Mouse (Mus musculus) erythroid progenitor cell, adult 5-6 weeks (primary cell): Measurements from ENCODE around the gene Slc37a4. TPM values are rescaled to one million over a fixed set of nuclear protein-coding genes. Genes with fewer than 3 reads are reported as not detected.
"Not testable (repeated sequence)": the region's sequence is repeated elsewhere in the genome, so short reads cannot be mapped to it uniquely, and the experiment has no call there.

ENCODE experiments used
- ATAC-seq: replicated peaks from 2 replicates; pipeline ENCODE4 v1.8.0; 2016; ENCODE audit warnings: moderate number of reproducible peaks, mild to moderate bottlenecking, moderate TSS enrichment, inconsistent platforms; ENCODE audit not compliant: poor library complexity, low FRiP score, severe bottlenecking
- total RNA-seq, 2 experiments: library from RNA; stranded (forward) in 1 of 2; stranded (reverse) in 1 of 2; fragments of 150-400 nt in 1 of 2; fragments of 186-747, 209-891 nt in 1 of 2; gene quantifications; 2 replicates each; pipeline versions ENCODE4 v1.2.3 to v1.2.4; 2015 to 2017; ENCODE audit warnings: low replicate concordance in 2 of 2

The Slc37a4 gene
- total RNA-seq, 2 experiments from 2014 or later = 5.0 to 16.1 TPM

DNA sequence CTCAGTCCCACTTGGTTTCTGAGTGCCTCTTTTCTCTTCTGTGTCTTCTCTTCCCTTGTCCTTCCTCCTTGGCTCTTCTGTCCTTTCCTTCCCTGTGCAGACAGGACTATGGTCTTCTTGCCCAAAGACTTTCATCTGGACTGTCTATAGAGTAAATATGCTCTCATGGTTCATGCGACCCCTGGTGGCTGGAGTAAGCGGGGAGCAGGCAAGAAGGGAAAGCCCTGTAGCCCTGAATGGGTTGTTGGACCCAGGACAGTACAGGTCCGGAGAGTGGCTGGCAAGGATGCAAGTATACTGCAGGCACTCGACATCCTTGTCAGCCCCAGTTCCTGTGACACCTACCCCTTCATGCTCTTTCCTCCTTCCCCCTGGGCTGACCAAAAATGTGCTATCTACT is 5.2 kb upstream of the Slc37a4 start:
- peak; percentile 72 for ATAC-seq

DNA sequence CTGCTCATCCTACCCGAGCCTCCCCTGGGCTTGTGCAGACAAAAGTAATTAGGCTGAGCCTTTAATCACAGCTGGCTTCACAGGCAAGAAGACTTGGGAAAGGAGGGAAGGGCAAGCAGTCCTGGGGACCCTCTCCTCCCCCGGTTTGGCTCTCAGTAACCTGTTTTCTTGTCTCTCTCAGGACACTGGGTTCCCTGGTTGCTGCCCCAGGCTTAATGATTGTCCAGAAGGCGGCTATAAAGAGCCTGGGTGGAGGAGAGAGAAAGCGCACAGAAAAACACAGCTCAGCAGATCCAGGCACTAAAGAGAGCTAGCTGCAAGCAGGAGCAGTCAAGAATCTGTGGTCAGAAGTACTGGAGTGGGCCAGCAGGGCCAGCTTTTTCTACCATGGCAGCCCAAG is 1.4 kb downstream of the Slc37a4 start:
- ATAC-seq = no peak

DNA sequence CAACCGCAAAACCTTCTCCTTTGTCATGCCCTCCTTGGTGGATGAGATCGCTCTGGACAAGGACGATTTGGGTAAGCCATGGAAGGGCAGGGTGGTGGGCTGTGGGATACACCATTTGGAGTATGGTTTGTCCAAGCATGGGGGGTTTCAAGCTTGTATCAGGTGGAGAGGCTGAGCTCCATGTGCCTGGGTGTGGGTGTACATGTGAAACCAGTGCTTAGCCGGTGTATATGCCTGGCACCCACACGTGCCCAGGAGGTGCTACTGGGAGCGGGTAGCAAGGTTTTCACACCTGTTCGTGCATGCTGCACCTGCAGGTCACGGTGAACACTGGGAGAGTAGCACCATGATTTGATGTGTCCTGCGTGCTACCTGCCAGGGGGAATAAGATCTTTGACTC is 1.9 kb downstream of the Slc37a4 start:
- no peak for ATAC-seq

DNA sequence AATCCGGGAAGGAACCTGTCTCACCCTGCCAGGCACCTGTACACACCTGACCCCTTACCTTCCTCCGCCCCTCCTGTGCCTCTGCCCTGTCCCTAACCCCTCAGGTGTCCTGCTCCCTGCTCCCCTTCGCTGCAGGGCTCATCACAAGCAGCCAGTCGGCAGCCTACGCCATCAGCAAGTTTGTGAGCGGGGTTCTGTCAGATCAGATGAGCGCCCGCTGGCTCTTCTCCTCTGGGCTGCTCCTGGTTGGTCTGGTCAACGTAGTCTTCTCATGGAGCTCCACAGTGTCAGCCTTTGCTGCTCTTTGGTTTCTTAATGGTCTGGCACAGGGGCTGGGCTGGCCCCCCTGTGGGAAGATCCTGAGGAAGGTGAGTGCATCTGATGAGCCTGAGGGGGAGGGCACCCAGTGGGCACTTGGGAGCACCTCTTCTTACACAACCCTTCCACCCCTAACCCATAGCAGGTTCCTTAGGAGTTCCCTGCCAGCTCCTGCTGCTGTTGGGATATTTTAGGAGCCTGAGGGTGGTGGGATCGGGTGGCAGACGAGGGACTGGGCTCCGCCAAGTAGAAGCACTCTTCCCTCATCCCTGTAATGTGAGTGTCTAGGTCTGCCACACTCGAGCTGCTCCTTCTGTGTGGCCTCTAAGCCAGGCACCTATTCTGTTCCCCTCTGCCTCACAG is 2.6 kb downstream of the Slc37a4 start:
- no peak for ATAC-seq

DNA sequence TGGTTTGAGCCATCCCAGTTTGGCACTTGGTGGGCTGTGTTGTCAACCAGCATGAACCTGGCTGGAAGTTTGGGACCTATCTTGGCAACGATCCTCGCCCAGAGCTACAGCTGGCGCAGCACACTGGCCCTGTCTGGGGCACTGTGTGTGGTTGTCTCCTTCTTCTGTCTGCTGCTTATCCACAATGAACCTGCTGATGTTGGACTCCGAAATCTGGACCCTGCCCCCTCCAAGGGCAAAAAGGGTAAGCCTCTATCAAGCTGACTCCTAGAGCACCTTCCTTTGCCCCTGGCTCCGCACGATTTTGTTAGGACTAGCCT is 3.1 kb downstream of the Slc37a4 start:
- no peak for ATAC-seq

DNA sequence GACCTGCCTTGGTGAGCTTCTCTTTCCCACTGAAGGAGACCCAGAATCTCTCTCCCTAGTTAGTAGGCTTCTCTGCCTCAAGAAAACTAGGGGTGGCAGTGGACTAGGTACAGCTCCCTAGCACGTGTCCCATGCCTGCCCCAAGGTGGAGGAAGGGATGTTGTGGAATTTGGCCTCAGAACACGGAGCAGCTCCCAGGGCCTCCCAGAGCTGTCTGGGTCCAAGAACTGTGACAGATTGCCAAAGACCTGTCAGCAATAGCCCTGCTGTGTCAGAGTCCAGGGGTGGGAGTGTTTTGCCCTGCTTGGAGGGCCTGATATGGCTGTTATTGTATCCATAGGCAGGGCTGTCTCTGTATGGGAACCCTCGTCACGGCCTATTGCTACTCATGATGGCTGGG is 4.4 kb downstream of the Slc37a4 start:
- no peak for ATAC-seq

DNA sequence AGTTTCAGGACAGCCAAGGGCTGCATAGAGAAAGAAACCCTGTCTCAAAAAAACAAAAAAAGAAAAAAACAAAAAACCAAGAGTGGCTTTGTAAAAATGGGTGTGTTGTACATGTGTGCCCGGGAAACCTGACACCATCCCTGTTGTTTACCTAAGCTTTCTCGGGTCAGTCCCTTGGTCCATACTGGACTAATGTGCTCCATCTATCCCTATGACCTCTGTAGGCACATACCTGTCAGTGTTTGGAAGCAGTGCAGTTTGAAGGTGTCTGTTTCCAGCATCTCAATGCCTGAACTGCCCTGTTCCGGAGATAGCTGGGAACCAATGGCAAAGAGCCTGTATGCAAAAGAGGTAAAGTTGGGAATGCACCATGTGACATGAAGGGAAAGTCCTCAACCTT is 8.4 kb downstream of the Slc37a4 start:
- ATAC-seq = no peak

DNA sequence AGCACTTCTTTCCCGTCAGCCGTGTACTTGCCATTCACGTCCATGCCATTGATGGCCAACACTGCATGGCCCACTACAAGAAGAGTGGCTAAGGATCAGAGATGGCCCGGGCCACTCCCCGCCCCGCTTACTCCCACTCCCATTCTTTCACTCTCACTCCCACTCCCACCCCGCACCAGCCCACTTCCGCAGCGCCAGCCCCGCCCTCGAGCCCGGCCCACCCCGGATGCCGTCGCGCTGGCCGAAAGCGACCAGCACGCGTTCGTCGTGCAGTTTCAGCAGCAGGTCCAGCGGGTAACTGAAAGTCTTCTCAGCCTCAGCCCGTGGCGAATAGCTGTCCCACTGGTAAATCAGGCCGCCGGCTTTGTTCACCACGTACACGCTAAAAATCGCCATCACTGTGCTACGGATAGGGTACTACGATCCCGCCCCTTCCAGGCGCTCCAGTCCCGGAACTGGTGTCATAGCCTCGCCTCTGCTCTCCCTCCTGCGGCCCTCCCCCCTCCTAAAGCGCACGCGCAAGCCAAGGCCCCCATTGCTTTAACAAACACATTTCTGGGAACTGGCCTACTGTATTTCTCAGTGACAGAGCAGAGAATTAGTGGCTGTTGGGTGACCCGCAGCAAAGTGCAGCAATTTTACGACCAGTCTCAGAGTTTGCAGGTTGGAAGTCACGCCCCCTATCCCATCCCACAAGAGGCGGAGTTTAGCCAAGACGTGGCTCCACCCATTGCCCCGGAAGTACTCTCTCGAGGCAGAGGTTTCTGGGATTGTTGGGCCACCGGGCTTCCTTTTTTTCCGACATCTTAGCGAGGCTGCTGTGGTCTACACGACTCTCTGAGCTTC is 10.5 kb downstream of the Slc37a4 start, which contains the start of the genes Rps25 and Trappc4:
Rps25 (plus strand) TSS at position 234 of the 846 bp plus-strand sequence.
Trappc4 (minus strand) TSS at position 695 of the 846 bp plus-strand sequence.
- ATAC-seq = peak; percentile 97

DNA sequence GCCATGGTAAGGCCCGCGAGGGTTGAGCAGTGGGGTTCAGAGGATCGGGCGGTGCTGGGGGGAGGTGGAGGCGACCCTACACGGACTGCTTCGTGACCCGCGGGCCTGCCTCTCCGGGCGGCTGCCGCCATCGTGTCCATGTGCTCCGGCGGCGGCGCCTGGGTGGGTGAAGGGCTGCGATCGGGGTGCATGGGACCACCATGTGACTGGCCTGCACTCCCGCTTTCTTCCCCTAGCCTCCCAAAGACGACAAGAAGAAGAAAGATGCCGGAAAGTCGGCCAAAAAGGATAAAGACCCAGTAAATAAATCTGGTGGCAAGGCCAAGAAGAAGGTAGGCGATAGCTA is 11.1 kb downstream of the Slc37a4 start:
- peak; percentile 48 for ATAC-seq

DNA sequence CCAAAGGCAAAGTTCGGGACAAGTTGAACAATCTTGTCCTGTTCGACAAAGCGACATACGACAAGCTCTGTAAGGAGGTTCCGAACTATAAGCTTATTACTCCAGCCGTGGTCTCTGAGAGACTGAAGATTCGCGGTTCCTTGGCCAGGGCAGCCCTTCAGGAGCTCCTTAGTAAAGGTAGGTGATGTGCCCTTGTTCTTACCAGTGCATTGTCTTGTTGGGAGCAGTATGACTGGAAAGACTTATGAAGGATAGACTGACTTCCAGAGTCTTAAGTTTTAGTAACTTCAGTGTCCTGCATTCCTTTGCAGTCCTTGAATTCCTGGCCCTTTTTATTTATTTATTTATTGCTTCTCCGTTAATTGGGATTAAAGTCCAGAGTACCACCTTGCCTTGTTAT is 12.0 kb downstream of the Slc37a4 start:
- ATAC-seq = not testable (repeated sequence)

DNA sequence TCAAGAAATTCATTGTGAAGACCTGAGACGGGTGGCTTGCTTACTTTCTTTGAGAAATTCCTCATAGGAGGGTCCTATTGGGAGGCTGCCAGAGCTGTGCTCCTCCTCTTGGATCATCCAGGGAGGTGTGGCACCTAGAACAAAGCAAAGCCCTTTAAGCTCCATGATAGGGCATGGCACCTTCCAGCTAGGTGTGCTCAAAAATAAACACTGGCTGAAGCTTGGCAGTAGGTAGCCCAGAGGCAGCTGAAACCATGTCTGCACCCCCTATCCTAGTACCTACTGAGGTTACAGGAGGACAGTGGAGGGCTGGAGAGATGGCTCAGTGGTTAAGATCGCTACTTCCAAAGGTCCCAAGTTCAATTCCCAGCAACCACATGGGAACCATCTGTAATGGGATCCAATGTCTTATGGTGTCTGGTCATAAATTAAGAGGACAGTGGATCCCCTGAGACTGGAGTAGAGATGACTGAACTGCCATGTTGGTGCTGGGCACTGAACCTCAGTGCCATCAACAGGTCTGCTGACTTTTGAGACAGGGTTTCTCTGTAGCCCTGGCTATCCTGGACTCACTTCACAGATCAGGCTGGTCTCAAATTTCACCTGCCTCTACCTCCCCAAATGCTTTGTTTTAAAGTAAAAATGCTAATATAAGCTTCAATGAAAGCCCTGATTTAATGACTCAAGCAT is 14.1 kb downstream of the Slc37a4 start:
- ATAC-seq = no peak

DNA sequence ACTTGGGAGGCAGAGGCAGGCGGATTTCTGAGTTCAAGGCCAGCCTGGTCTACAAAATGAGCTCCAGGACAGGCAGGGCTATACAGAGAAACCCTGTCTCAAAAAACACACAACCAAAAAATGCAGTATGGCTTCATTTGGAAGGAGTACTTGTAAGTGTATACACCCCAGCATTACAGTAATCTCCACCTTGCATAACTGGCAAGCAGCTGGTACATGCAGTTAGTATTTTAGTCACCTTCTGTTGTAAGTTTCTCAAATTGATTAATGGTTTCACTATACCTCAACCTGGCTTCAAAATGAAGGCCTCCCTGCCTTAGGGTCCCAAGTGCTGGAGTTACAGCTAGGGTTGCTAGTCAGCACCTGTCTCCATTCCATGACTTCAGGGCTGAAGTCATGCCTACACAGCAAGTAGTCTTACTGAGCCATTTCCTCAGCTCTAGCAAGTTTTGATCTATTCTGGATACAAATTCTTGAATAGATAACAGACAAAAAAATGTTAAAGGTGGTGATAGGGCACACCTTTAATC is 15.0 kb downstream of the Slc37a4 start:
- no peak for ATAC-seq

DNA sequence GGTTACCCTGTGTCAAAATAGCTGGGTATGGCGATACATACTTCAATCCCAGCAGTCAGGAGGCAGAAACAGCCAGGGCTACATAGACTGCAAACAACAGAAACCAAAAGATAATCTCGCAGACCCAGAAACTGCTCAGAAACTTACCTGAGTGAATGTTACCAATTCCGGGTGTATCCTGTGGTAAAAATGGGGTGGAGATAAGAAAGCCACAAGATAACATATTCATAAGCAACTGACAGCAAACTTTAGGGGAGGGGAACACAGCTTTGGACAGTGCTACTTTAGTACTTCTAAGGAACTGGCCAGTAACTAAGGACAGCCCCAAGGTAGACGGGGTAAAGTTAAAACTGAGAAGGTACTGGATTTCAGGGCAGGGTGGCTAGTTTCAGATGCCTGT is 15.7 kb downstream of the Slc37a4 start:
- no peak for ATAC-seq

DNA sequence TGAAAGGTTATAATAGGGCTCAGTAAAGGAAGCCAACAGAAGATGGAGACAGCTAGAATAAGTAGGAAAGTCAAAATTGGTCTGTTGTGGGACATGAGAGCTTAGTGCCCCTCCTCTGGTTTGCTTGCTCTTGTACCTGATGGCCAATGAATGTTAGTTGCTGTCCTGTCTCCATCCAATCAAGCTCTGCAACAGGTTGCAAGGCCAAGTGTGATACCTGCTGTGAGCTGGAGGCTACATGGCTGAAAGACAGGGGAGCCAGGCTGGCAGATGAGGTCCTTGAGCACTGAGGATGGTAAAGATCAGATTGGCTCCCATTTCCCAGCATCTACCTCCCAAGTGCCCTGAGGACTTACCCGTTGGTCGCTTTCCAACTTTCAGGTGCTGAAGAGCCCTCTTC is 16.1 kb downstream of the Slc37a4 start:
- ATAC-seq = no peak

DNA sequence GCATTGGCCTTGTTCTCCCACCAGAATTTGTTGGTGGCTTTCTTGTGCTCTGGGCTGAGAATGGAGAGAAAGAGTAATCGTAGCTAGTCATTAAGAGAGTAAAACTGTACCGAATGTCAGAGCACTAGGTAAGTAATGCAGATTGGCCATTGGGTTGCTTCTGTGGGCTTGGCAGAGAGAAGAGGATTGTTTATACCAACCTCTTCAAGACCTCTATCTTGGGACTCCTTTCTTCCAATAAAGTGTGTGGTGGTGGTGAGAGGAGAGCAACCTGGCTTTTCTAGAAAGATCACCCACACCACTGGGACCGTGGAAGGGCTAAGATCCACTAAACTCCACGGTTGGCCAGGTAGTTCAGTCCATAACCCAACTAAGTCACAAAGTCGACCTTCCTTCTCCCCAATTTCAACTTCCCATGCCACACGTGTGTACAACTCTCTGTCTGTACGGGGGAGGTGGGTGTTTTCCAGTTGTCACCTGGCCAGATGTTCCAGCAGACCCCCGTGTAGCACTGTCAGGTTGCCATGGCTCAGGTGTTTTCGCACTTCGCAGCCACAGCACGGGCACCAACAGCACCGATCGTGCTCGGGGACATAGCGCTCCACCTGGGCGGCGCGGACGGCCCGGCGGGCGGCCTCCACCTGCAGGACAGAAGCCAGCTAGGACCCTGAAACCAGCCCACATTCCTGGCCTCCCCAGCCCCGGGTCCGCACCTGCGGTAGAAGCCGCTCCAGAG is 20.7 kb downstream of the Slc37a4 start:
- peak; percentile 72 for ATAC-seq

DNA sequence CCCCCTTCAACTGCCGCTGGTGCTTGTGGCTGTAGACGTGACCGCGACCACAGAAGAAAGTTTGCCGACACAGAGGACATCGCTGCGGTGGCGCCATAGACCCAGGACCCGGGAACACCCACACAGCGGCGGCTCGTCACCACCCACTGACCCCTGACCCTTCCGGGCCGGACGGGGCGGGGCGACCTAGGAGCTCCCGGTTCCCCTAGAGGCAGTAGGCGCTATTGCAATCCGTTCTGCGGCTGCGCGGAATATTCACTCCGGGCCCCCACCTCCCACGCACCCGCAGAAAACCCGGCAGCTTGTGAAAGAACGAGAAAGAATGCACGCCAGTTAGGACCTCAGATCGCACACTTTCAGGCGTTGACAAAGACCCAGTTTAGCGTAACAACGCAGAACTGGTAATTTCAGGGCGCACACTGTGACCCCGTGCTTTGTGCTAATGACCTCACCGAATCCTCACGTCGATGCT is 21.3 kb downstream of the Slc37a4 start:
- ATAC-seq = peak; percentile 97

DNA sequence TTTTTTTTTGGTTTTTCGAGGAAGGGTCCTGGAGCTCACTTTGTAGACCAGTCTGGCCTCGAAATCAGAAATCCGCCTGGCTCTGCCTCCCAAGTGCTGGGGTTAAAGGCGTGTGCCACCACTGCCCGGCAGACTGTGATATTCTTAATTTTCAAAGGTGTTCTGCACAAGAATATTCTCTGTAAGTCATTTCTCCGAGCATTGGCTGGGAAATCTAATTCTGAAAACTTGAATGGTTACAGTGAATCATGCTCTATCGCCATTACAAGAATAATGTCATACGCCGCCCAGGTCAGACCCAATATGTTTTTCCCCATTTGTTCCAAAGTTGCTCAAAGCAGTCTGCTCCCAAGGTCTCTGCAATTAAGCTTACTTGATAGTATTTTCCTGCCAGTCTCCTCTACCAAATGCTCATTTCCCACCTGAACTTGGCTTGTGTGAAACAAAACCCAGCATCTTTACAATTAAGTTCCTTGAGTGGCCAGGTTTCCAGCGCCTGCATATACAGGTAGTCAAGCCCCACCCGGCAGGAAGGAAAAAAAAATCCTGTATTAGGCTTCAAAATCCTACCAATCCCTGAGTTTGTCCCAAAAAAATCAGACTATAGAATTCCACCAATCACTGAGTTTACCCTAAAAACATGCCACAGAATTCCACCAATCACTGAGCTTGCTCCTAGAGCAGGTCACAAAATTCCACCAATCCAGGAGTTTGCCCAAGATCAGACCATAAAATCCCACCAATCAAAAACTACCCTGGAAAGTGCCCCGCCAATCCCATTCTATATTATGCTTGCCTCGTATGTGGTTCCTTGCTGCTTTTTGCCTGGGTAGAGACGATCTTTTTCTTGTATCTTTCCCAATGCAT is 22.1 kb downstream of the Slc37a4 start, which contains the start of gene Ccdc84:
Ccdc84 (minus strand) TSS at position 51 of the 867 bp plus-strand sequence.
- ATAC-seq = no peak

DNA sequence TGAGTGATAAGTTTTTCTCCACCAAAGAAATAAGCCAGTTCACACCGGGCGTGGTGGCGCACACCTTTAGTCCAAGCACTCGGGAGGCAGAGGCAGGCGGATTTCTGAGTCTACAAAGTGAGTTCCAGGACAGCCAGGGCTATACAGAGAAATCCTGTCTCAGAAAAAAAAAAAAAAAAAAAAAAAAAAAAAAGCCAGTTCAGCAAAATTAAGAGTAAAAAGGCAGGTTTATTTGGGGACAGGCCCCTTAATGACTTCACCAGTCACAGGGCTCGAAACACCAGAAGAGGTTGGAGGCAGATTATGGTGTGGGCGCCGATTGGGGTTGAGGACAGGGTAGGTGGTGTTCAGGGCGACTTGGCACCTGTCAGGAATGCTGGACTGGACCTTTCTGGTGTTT is 23.1 kb downstream of the Slc37a4 start:
- ATAC-seq = not testable (repeated sequence)
